Mouse (Mus musculus) myocyte (in vitro differentiated cells): ENCODE measurements around the gene Rexo1.

Experiments
- MAX ChIP-seq: IDR thresholded peaks from one replicate; pipeline ENCODE4 v1.6.1; 2011; ENCODE audit warnings: low read depth, mild to moderate bottlenecking, control low read depth
- POLR2A ChIP-seq: IDR thresholded peaks from one replicate; pipeline ENCODE4 v1.6.1; 2011; ENCODE audit warnings: low read depth, mild to moderate bottlenecking, control low read depth, moderate library complexity; ENCODE audit not compliant: insufficient read length
- POLR2AphosphoS2 ChIP-seq: IDR thresholded peaks from one replicate; pipeline ENCODE4 v1.6.1; 2011; ENCODE audit warnings: low read depth, control low read depth; ENCODE audit not compliant: insufficient read length
- TCF12 ChIP-seq: IDR thresholded peaks from one replicate; pipeline ENCODE4 v1.6.1; 2011; ENCODE audit warnings: mild to moderate bottlenecking, control low read depth; ENCODE audit not compliant: poor library complexity, insufficient read depth, severe bottlenecking

GRCm38 (mm10) chr10:80545590-80545989, 15.8 kb downstream of the Rexo1 start:
- TF ChIP-seq POLR2A (no peak), POLR2AphosphoS2 (no peak), MAX (no peak), TCF12 (no peak)
